Mouse (Mus musculus) testis, adult 2 months (tissue): ENCODE results near the gene Dtnb.

Experiments used
- CTCF ChIP-seq: fragments of 200-500 bp; IDR thresholded peaks from 2 replicates; pipeline ENCODE4 v1.5.1; 2012; ENCODE audit warnings: low read depth, mild to moderate bottlenecking, inconsistent platforms, low read length, moderate library complexity; ENCODE audit not compliant: control insufficient read depth, insufficient read depth, insufficient replicate concordance
- POLR2A ChIP-seq: fragments of 200-500 bp; IDR thresholded peaks from 2 replicates; pipeline ENCODE4 v1.6.1; 2012; ENCODE audit warnings: low read depth, mild to moderate bottlenecking, inconsistent platforms, low read length, moderate library complexity; ENCODE audit not compliant: control insufficient read depth

GRCm38 (mm10) chr12:3606202-3606601, 34.0 kb downstream of the Dtnb start:
- no peak for TF ChIP-seq POLR2A
- TF ChIP-seq CTCF = no peak
